Comparison of ENCODE assay signal across 8 mouse cellular contexts in genomic region chr8:70558334-70558733, GRCm38 (mm10). TPM values are rescaled to one million over a fixed set of nuclear protein-coding genes. Genes with fewer than 3 reads are reported as not detected.
DNase-seq lines count a peak whose midpoint lies in the region; ATAC-seq and TF ChIP-seq lines count a peak whose summit lies in the region.

No protein-coding gene starts in this region.

- H3K4me1 ChIP-seq in heart, embryonic 12.5 days (replicated peaks), result peaks cover 80% of the 10 kb centered on the region
- peaks cover 17 to 74% of the 10 kb centered on the region in 2 experiments for H3K4me1 ChIP-seq in liver, embryonic 14.5 days (replicated peaks; ENCODE audit: control insufficient read depth in 2 of 2, insufficient read depth in 2 of 2, low read length in 1 of 2)
- peaks cover 6% of the 10 kb centered on the region; the same call in 1 of the 2 replicates for H3K4me1 ChIP-seq in forebrain, embryonic 14.5 days (ENCODE audit: control insufficient read depth, insufficient read depth, low read length)

- peak overlapping the region; percentile 72 for H3K27ac ChIP-seq in layer of hippocampus, adult 2 months
- H3K27ac ChIP-seq in heart, embryonic 12.5 days (ENCODE audit: poor library complexity, severe bottlenecking), result peak overlapping the region; percentile 60; the same call in 1 of the 2 replicates
- H3K27ac ChIP-seq in liver, embryonic 14.5 days, result no peak overlapping the region
- no peak overlapping the region for H3K27ac ChIP-seq in forebrain, embryonic 14.5 days (ENCODE audit: low read depth, low read length)

- no peaks in the 10 kb centered on the region for H3K27me3 ChIP-seq in heart, embryonic 12.5 days (replicated peaks)
- no peaks in the 10 kb centered on the region for H3K27me3 ChIP-seq in liver, embryonic 14.5 days (ENCODE audit: control insufficient read depth, insufficient read depth, low read length)
- H3K27me3 ChIP-seq in forebrain, embryonic 14.5 days (replicated peaks; ENCODE audit: control insufficient read depth, insufficient read depth, low read length), result no peaks in the 10 kb centered on the region

- no peak overlapping the region for H3K4me3 ChIP-seq in layer of hippocampus, adult 2 months
- H3K4me3 ChIP-seq in heart, embryonic 12.5 days, result no peak overlapping the region
- H3K4me3 ChIP-seq in liver, embryonic 14.5 days (ENCODE audit: insufficient read depth in 1 of 2, low read depth in 2 of 2, low read length in 2 of 2), result no peak overlapping the region
- H3K4me3 ChIP-seq in forebrain, embryonic 14.5 days (ENCODE audit: low read depth, low read length), result no peak overlapping the region

- H3K36me3 ChIP-seq in heart, embryonic 12.5 days, result 0 out of 2 replicates have a peak, but pooled peaks cover 4% of the 10 kb centered on the region
- no peaks in the 10 kb centered on the region for H3K36me3 ChIP-seq in liver, embryonic 14.5 days (replicated peaks; ENCODE audit: control insufficient read depth, insufficient read depth, low read depth)
- no peaks in the 10 kb centered on the region for H3K36me3 ChIP-seq in forebrain, embryonic 14.5 days (ENCODE audit: control insufficient read depth, insufficient read depth, low read length)

- WGBS in heart, embryonic 12.5 days, result 38% methylated on average over 4 of the region's 4 CpGs
- WGBS in liver, embryonic 14.5 days (ENCODE audit: insufficient replicate concordance), result 11% methylated on average over 4 of the region's 4 CpGs
- WGBS in forebrain, embryonic 14.5 days, result 64% methylated on average over 4 of the region's 4 CpGs

- no peaks in the 10 kb centered on the region for H3K9me3 ChIP-seq in heart, embryonic 12.5 days (replicated peaks)
- no peaks in the 10 kb centered on the region for H3K9me3 ChIP-seq in liver, embryonic 14.5 days (ENCODE audit: control insufficient read depth, low read length)
- no peaks in the 10 kb centered on the region for H3K9me3 ChIP-seq in forebrain, embryonic 14.5 days (replicated peaks; ENCODE audit: control insufficient read depth, low read length)

- ATAC-seq in heart, embryonic 12.5 days (ENCODE audit: insufficient number of reproducible peaks, low FRiP score), result no peak
- 0 out of 2 replicates have a peak, but pooled peaks have one; percentile 3 for ATAC-seq in liver, embryonic 14.5 days (ENCODE audit: insufficient read depth)
- no peak for ATAC-seq in forebrain, embryonic 14.5 days

- no peak for DNase-seq in layer of hippocampus, adult 2 months (ENCODE audit: low spot score in 2 of 2)
- DNase-seq in layer of hippocampus, adult 8-10 months (ENCODE audit: low spot score in 2 of 2), result no peak
- DNase-seq in liver, embryonic 14.5 days (ENCODE audit: low read depth in 3 of 3, low spot score in 3 of 3), result no peak
- DNase-seq in thymus, postnatal 0 days (ENCODE audit: low spot score), result peak; percentile 74
- no peak for DNase-seq in adrenal gland, postnatal 25 days
- DNase-seq in spleen, postnatal 4 days (ENCODE audit: low spot score in 2 of 2), result no peak
- DNase-seq in forebrain, embryonic 14.5 days (ENCODE audit: low spot score), result no peak

- TF ChIP-seq EP300 in liver, embryonic 14.5 days (IDR thresholded peaks at IDR 0.05; ENCODE audit: low read depth), result no peak

- TF ChIP-seq CTCF in layer of hippocampus, adult 2 months (conservative IDR thresholded peaks at IDR 0.05), result peak; percentile 46
- peak; percentile 54 for TF ChIP-seq CTCF in liver, embryonic 14.5 days (IDR thresholded peaks at IDR 0.05; ENCODE audit: low read depth)

- no peak overlapping the region for H3K4me2 ChIP-seq in heart, embryonic 12.5 days
- no peak overlapping the region for H3K4me2 ChIP-seq in liver, embryonic 14.5 days (ENCODE audit: low read depth)
- H3K4me2 ChIP-seq in forebrain, embryonic 14.5 days (ENCODE audit: low read length), result no peak overlapping the region

- H3K9ac ChIP-seq in heart, embryonic 12.5 days, result peak overlapping the region; percentile 42; the same call in 1 of the 2 replicates
- H3K9ac ChIP-seq in liver, embryonic 14.5 days (replicated peaks), result no peak overlapping the region
- no peak overlapping the region for H3K9ac ChIP-seq in forebrain, embryonic 14.5 days (ENCODE audit: low read length)

RNA-seq across cellular contexts. Expression of gene Ell, which starts 19.1 kb away (rescaled TPM):
- 10 to 100 TPM; 20.5 to 24.4 TPM for total RNA-seq in layer of hippocampus, adult 2 months (2021)
- 10 to 100 TPM; 19.6 to 22.0 (median 20.8) TPM for total RNA-seq in layer of hippocampus, adult 8-10 months (2022)
- 13.5 and 14.7 TPM in 2 replicates for polyA plus RNA-seq in heart, embryonic 12.5 days (2016; fragmentation: Nextera tagmentation; extraction: Ambion mirVana)
- polyA plus RNA-seq in liver, embryonic 14.5 days (2012; rRNA removed), result 8.9 and 9.6 TPM in 2 replicates
- 7.7 and 9.2 TPM in 2 replicates for polyA plus RNA-seq in liver, embryonic 14.5 days (2014; fragmentation: Nextera tagmentation; extraction: Ambion mirVana)
- 13.5 and 14.2 TPM in 2 replicates for polyA plus RNA-seq in thymus, postnatal 0 days (2015; fragmentation: Nextera tagmentation; extraction: Ambion mirVana)
- 24.3 and 29.8 TPM in 2 replicates for total RNA-seq in adrenal gland, postnatal 25 days (2021)
- polyA plus RNA-seq in forebrain, embryonic 14.5 days (2014; fragmentation: Nextera tagmentation; extraction: Ambion mirVana), result 15.1 TPM in 2 replicates

RNA-seq across cellular contexts. Expression of gene Kxd1, which starts 30.6 kb away (rescaled TPM):
- 10 to 100 TPM; 37.2 to 40.7 TPM for total RNA-seq in layer of hippocampus, adult 2 months (2021)
- total RNA-seq in layer of hippocampus, adult 8-10 months (2022), result 10 to 100 TPM; 36.7 to 46.9 (median 39.6) TPM
- polyA plus RNA-seq in heart, embryonic 12.5 days (2016; fragmentation: Nextera tagmentation; extraction: Ambion mirVana), result 64.2 and 65.7 TPM in 2 replicates
- polyA plus RNA-seq in liver, embryonic 14.5 days (2012; rRNA removed), result 28.9 and 30.8 TPM in 2 replicates
- polyA plus RNA-seq in liver, embryonic 14.5 days (2014; fragmentation: Nextera tagmentation; extraction: Ambion mirVana), result 32.6 and 33.3 TPM in 2 replicates
- polyA plus RNA-seq in thymus, postnatal 0 days (2015; fragmentation: Nextera tagmentation; extraction: Ambion mirVana), result 66.8 and 68.6 TPM in 2 replicates
- total RNA-seq in adrenal gland, postnatal 25 days (2021), result 68.9 and 85.4 TPM in 2 replicates
- polyA plus RNA-seq in forebrain, embryonic 14.5 days (2014; fragmentation: Nextera tagmentation; extraction: Ambion mirVana), result 49.1 and 57.9 TPM in 2 replicates

RNA-seq across cellular contexts. Expression of gene Fkbp8, which starts 30.8 kb away (rescaled TPM):
- total RNA-seq in layer of hippocampus, adult 2 months (2021), result 100 to 1,000 TPM; 447 to 453 TPM
- total RNA-seq in layer of hippocampus, adult 8-10 months (2022), result 100 to 1,000 TPM; 420 to 440 (median 425) TPM
- polyA plus RNA-seq in heart, embryonic 12.5 days (2016; fragmentation: Nextera tagmentation; extraction: Ambion mirVana), result 227 and 231 TPM in 2 replicates
- 140 and 149 TPM in 2 replicates for polyA plus RNA-seq in liver, embryonic 14.5 days (2012; rRNA removed)
- polyA plus RNA-seq in liver, embryonic 14.5 days (2014; fragmentation: Nextera tagmentation; extraction: Ambion mirVana), result 114 and 135 TPM in 2 replicates
- polyA plus RNA-seq in thymus, postnatal 0 days (2015; fragmentation: Nextera tagmentation; extraction: Ambion mirVana), result 309 and 319 TPM in 2 replicates
- 361 and 404 TPM in 2 replicates for total RNA-seq in adrenal gland, postnatal 25 days (2021)
- polyA plus RNA-seq in forebrain, embryonic 14.5 days (2014; fragmentation: Nextera tagmentation; extraction: Ambion mirVana), result 363 and 380 TPM in 2 replicates

RNA-seq across cellular contexts. Expression of gene Isyna1, which starts 35.8 kb away (rescaled TPM):
- 10 to 100 TPM; 41.4 to 46.4 TPM for total RNA-seq in layer of hippocampus, adult 2 months (2021)
- total RNA-seq in layer of hippocampus, adult 8-10 months (2022), result 10 to 100 TPM; 42.8 to 55.9 (median 51.8) TPM
- 138 and 142 TPM in 2 replicates for polyA plus RNA-seq in heart, embryonic 12.5 days (2016; fragmentation: Nextera tagmentation; extraction: Ambion mirVana)
- 61.3 and 62.4 TPM in 2 replicates for polyA plus RNA-seq in liver, embryonic 14.5 days (2012; rRNA removed)
- 30.2 and 34.2 TPM in 2 replicates for polyA plus RNA-seq in liver, embryonic 14.5 days (2014; fragmentation: Nextera tagmentation; extraction: Ambion mirVana)
- polyA plus RNA-seq in thymus, postnatal 0 days (2015; fragmentation: Nextera tagmentation; extraction: Ambion mirVana), result 78.9 and 88.4 TPM in 2 replicates
- 89.7 and 101 TPM in 2 replicates for total RNA-seq in adrenal gland, postnatal 25 days (2021)
- 59.0 and 75.1 TPM in 2 replicates for polyA plus RNA-seq in forebrain, embryonic 14.5 days (2014; fragmentation: Nextera tagmentation; extraction: Ambion mirVana)

RNA-seq across cellular contexts. Expression of gene Uba52, which starts 47.7 kb away (rescaled TPM):
- total RNA-seq in layer of hippocampus, adult 2 months (2021), result 1,000 to 10,000 TPM in 1 of 2 experiments, 100 to 1,000 TPM in 1; 970 to 1,000 TPM
- total RNA-seq in layer of hippocampus, adult 8-10 months (2022), result 1,000 to 10,000 TPM in 2 of 4 experiments, 100 to 1,000 TPM in 2; 772 to 1,065 (median 933) TPM
- 779 and 792 TPM in 2 replicates for polyA plus RNA-seq in heart, embryonic 12.5 days (2016; fragmentation: Nextera tagmentation; extraction: Ambion mirVana)
- 553 and 870 TPM in 2 replicates for polyA plus RNA-seq in liver, embryonic 14.5 days (2012; rRNA removed)
- polyA plus RNA-seq in liver, embryonic 14.5 days (2014; fragmentation: Nextera tagmentation; extraction: Ambion mirVana), result 738 and 773 TPM in 2 replicates
- 1,327 and 1,441 TPM in 2 replicates for polyA plus RNA-seq in thymus, postnatal 0 days (2015; fragmentation: Nextera tagmentation; extraction: Ambion mirVana)
- total RNA-seq in adrenal gland, postnatal 25 days (2021), result 1,380 and 1,587 TPM in 2 replicates
- polyA plus RNA-seq in forebrain, embryonic 14.5 days (2014; fragmentation: Nextera tagmentation; extraction: Ambion mirVana), result 709 and 911 TPM in 2 replicates

Comparison
In these comparisons a context has a peak if more than half of its experiments do, and no peak if none do; other contexts are left out.
1. H3K27ac ChIP-seq: peak in layer of hippocampus, adult 2 months (single experiment) and heart, embryonic 12.5 days (single experiment); none in liver, embryonic 14.5 days (single experiment) and forebrain, embryonic 14.5 days (single experiment).